Mouse (Mus musculus) liver, embryonic 11.5 days (tissue): Measurements from ENCODE around the gene Lypd4. TPM values are rescaled to one million over a fixed set of nuclear protein-coding genes. Genes with fewer than 3 reads are reported as not detected.
A peak's percentile ranks its signal among the peaks of the same experiment; 100 is the strongest.

Source experiments
- ATAC-seq: fragments of 200-750 bp; cut with Nextera tagmentation; replicated peaks from 2 replicates; pipeline ENCODE4 v1.8.0; 2017; ENCODE audit warnings: moderate number of reproducible peaks, mild to moderate bottlenecking, moderate TSS enrichment, moderate library complexity; ENCODE audit not compliant: low FRiP score
- DNase-seq: peaks from one replicate; pipeline ENCODE4 v3.0.0-alpha.2; 2017; ENCODE audit warnings: low spot score
- H3K27ac ChIP-seq: fragments of 300-500 bp; sonication (generic); 2 replicates; pipeline ENCODE4 v1.5.1; 2014; ENCODE audit warnings: mild to moderate bottlenecking, low read depth, low read length, control low read depth
- H3K27me3 ChIP-seq: fragments of 300-500 bp; sonication (generic); replicated peaks from 2 replicates; pipeline ENCODE4 v1.6.1; 2014; ENCODE audit warnings: low read length, mixed read lengths; ENCODE audit not compliant: control insufficient read depth, insufficient read depth
- H3K36me3 ChIP-seq: fragments of 300-500 bp; sonication (generic); 2 replicates; pipeline ENCODE4 v1.6.1; 2014; ENCODE audit warnings: mild to moderate bottlenecking, low read length, moderate library complexity, mixed read lengths; ENCODE audit not compliant: control insufficient read depth, insufficient read depth
- H3K4me1 ChIP-seq: fragments of 300-500 bp; sonication (generic); replicated peaks from 2 replicates; pipeline ENCODE4 v1.6.1; 2014; ENCODE audit warnings: low read length, mixed read lengths; ENCODE audit not compliant: control insufficient read depth, insufficient read depth
- H3K4me2 ChIP-seq: fragments of 300-500 bp; sonication (generic); 2 replicates; pipeline ENCODE4 v1.6.1; 2014; ENCODE audit warnings: mild to moderate bottlenecking, control low read depth, moderate library complexity
- H3K4me3 ChIP-seq: fragments of 300-500 bp; sonication (generic); 2 replicates; pipeline ENCODE4 v1.5.1; 2014; ENCODE audit warnings: low read depth, low read length, control low read depth
- H3K9ac ChIP-seq: fragments of 300-500 bp; sonication (generic); 2 replicates; pipeline ENCODE4 v1.6.1; 2014; ENCODE audit warnings: low read depth, low read length, control low read depth
- H3K9me3 ChIP-seq: fragments of 300-500 bp; sonication (generic); 2 replicates; pipeline ENCODE4 v1.6.1; 2016; ENCODE audit warnings: low read length, inconsistent platforms, mixed read lengths; ENCODE audit not compliant: control insufficient read depth
- WGBS: fragments of 180-500 bp; shearing (Covaris S2); extraction: QIAGEN DNeasy Blood & Tissue Kit; methylation state at CpG from one replicate; pipeline ENCODE4 v1.1.7; 2014; 5-methylcytosine and 5-hydroxymethylcytosine counted together
- polyA plus RNA-seq: library from polyadenylated mRNA; unstranded; fragments of >200 nt; fragmentation: Nextera tagmentation; extraction: Ambion mirVana; gene quantifications from 2 replicates; pipeline ENCODE4 v1.2.1, GENCODE M21; 2014

The Lypd4 gene
- polyA plus RNA-seq, 1 experiment from 2014 or later = not detected

DNA sequence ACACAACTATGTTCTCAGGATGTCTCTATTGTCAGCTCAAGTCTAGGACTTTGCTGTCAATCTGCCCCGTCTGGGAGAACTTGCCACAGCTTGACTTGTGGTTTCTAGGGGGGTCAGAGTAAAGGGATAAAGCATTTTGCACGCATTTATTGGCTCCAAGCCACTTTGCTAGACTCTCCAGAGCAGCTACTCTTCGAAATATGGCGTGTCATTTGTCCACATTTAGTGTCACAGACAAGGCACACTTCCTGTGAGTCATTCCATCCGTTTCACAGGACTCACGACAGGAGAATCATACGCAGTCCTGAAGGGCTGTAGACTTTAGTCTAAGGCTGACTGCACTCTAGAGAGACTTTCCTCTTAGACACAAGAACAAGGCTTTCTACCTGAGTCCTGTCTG lies 45.3 kb downstream of the Lypd4 start:
- H3K9me3 ChIP-seq = no peaks in the 10 kb centered on the region
- H3K27me3 ChIP-seq = no peaks in the 10 kb centered on the region
- no peak overlapping the region for H3K4me3 ChIP-seq
- no peaks in the 10 kb centered on the region for H3K36me3 ChIP-seq
- DNase-seq (no peak), ATAC-seq (no peak)
- H3K4me1 ChIP-seq = no peaks in the 10 kb centered on the region
- no peak overlapping the region for H3K4me2 ChIP-seq
- no peak overlapping the region for H3K27ac ChIP-seq
- 46% methylated on average over 7 of the region's 7 CpGs for WGBS
- H3K9ac ChIP-seq = no peak overlapping the region

DNA sequence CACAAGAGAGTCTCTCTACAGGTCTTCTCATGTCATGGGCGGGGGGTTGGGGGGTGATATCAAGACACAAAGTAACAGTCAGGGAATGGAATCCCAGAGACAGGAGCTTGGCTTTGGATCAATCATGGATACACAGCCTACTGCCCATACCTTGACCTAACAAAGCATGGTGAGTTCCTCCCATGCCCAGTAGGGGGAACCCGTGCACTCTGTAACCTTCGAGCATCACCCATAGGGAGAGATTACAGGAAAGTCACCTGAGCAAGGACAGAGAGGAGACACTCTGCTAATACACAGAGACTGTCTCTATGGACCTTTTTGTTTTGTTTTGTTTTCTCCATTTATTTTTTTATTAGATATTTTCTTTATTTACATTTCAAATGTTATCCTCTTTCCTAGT lies 52.2 kb downstream of the Lypd4 start:
- Histone ChIP-seq H3K4me1 (no peaks in the 10 kb centered on the region), H3K27me3 (no peaks in the 10 kb centered on the region), H3K9me3 (no peaks in the 10 kb centered on the region), H3K36me3 (no peaks in the 10 kb centered on the region), H3K27ac (no peak overlapping the region), H3K4me3 (no peak overlapping the region), H3K4me2 (no peak overlapping the region), H3K9ac (no peak overlapping the region)
- ATAC-seq (peak; percentile 61; the same call in 1 of the 2 replicates), DNase-seq (peak; percentile 60)
- 3% methylated on average over 3 of the region's 3 CpGs for WGBS

Other genes starting within 250 kb of the Lypd4 start
- 0.10 TPM in 1 of 2 replicates, not detected in the other for gene Lypd3, start 233.4 kb downstream of the Lypd4 start, polyA plus RNA-seq
- not detected in 2 replicates for gene Tex101, start 193.3 kb downstream of the Lypd4 start, polyA plus RNA-seq
- not detected in 2 replicates for gene BC049730, start 160.7 kb downstream of the Lypd4 start, polyA plus RNA-seq
- not detected in 2 replicates for gene Gm4763, start 143.0 kb downstream of the Lypd4 start, polyA plus RNA-seq
- gene Cd177, start 109.6 kb downstream of the Lypd4 start, polyA plus RNA-seq = 0.31 and 0.33 TPM in 2 replicates
- gene Ceacam10, start 92.7 kb downstream of the Lypd4 start, polyA plus RNA-seq = not detected in 2 replicates
- 5.0 and 5.8 TPM in 2 replicates for gene Gm9844, start 7.7 kb downstream of the Lypd4 start, polyA plus RNA-seq
- gene Dmrtc2, start 116 bp upstream of the Lypd4 start, polyA plus RNA-seq = not detected in 2 replicates
- gene Rps19, start 14.4 kb upstream of the Lypd4 start, polyA plus RNA-seq = 2,415 and 2,620 TPM in 2 replicates
- gene Cd79a, start 27.4 kb upstream of the Lypd4 start, polyA plus RNA-seq = 0.12 TPM in 1 of 2 replicates, not detected in the other
- gene Arhgef1, start 33.0 kb upstream of the Lypd4 start, polyA plus RNA-seq = 98.6 and 103 TPM in 2 replicates
- not detected in 2 replicates for gene Gm4881, start 74.6 kb upstream of the Lypd4 start, polyA plus RNA-seq
- gene Rabac1, start 102.8 kb upstream of the Lypd4 start, polyA plus RNA-seq = 91.3 and 101 TPM in 2 replicates
- 1.4 and 1.5 TPM in 2 replicates for gene Atp1a3, start 136.0 kb upstream of the Lypd4 start, polyA plus RNA-seq
- 3.5 and 5.3 TPM in 2 replicates for gene Grik5, start 202.4 kb upstream of the Lypd4 start, polyA plus RNA-seq
- 22.8 and 23.1 TPM in 2 replicates for gene Zfp574, start 202.6 kb upstream of the Lypd4 start, polyA plus RNA-seq